Mouse (Mus musculus): ENCODE data around the gene Pde4b. TPM values are rescaled to one million over a fixed set of nuclear protein-coding genes. Genes with fewer than 3 reads are reported as not detected.
A peak's percentile ranks its signal among the peaks of the same experiment; 100 is the strongest.

The Pde4b gene
- polyA plus RNA-seq, 1 experiment from 2014 or later: 51.2 TPM

DNA sequence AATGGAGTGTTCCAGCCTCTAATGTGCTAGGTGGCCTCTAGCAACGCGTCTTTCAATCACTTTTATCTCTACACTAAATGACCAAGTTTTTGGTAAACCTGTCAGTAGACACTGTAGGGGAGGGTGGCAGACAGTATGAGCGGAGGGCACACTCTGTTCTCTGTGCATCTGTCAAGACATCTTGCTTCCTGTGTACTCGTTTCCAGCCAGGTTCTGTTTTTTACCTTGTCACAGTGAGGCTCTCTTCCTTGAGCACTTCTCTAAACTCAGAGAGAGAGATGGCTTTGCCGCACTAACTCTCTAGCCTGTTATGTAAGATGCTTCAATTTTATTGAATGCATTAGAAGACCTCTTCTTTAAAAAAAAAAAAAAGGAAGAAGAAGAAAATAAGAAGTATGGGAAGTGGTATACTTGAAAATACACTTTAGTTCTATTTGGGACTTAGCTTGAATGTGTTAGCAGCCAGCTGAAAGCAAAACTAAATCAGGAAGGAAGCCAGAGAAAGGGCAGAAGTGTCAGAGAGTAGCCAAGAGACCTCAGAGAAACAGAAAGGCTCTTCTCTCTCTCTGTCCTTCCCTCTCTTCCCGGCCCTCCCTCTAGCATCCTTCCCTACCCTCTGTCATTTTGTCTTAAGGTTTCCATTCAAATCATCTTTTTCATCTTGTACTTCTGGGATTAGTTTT, 202.8 kb downstream of the Pde4b start:
- no peaks in the 10 kb centered on the region for H3K36me3 ChIP-seq (ENCODE audit: control insufficient read depth, insufficient read depth, low read length)
- no peaks in the 10 kb centered on the region for H3K9me3 ChIP-seq (ENCODE audit: control insufficient read depth, low read length)
- H3K27me3 ChIP-seq (ENCODE audit: control insufficient read depth, insufficient read depth, low read length): no peaks in the 10 kb centered on the region
- no peaks in the 10 kb centered on the region for H3K4me1 ChIP-seq (ENCODE audit: control insufficient read depth, insufficient read depth, low read length)
- H3K27ac ChIP-seq (ENCODE audit: low read depth, low read length): no peak overlapping the region
- WGBS: 77% methylated on average over 6 of the region's 6 CpGs
- no peak for ATAC-seq (ENCODE audit: low read depth)
- no peak overlapping the region for H3K4me3 ChIP-seq (ENCODE audit: low read depth, low read length)
- H3K4me2 ChIP-seq (ENCODE audit: low read depth, low read length): no peak overlapping the region
- H3K9ac ChIP-seq (replicated peaks; ENCODE audit: low read depth, low read length): no peak overlapping the region

DNA sequence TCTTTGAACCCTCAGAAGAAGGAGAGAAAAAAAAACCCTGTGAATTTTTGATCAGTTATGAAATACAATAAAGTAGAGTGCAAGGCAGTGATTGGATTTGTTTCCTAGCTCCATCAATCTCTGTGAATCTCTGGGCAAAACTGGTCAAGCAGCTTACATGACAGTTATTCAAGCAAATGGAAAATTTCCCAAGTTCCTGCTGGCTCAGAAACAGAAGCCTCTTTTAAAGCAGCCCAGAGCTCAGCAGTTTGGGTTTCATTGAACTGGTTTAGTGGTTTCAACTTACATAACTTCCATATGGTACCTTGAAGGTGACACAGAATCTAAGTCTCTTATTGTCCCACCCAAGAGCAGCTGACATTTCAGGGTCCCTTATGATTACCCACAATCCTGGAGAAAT, 210.2 kb downstream of the Pde4b start:
- Histone ChIP-seq H3K9ac (replicated peaks; ENCODE audit: low read depth, low read length) (no peak overlapping the region), H3K9me3 (ENCODE audit: control insufficient read depth, low read length) (no peaks in the 10 kb centered on the region), H3K4me3 (ENCODE audit: low read depth, low read length) (no peak overlapping the region), H3K36me3 (ENCODE audit: control insufficient read depth, insufficient read depth, low read length) (no peaks in the 10 kb centered on the region), H3K4me1 (ENCODE audit: control insufficient read depth, insufficient read depth, low read length) (no peaks in the 10 kb centered on the region), H3K4me2 (ENCODE audit: low read depth, low read length) (no peak overlapping the region), H3K27ac (ENCODE audit: low read depth, low read length) (no peak overlapping the region), H3K27me3 (ENCODE audit: control insufficient read depth, insufficient read depth, low read length) (no peaks in the 10 kb centered on the region)
- no peak for ATAC-seq (ENCODE audit: low read depth)

DNA sequence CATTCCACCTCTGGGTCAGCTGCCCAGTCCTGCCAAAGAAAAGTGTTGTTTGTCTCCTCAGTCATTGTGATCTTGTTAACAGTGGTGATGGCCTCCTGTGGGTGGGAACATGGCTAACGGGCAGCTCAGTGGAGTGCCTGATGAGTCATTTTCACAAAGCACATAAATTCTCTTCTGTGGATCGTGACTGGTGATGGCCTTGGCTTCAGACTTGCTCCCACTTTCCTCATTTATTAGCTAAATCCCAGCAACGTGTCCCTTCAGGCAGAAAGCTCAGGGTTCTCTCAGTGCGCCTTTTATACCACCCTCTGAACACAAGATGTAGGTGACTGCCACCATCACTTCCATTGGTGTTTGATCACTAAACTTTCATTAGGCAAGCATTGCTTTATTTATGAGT, 215.2 kb downstream of the Pde4b start:
- H3K4me2 ChIP-seq (ENCODE audit: low read depth, low read length): no peak overlapping the region
- no peak overlapping the region for H3K9ac ChIP-seq (replicated peaks; ENCODE audit: low read depth, low read length)
- H3K4me1 ChIP-seq (ENCODE audit: control insufficient read depth, insufficient read depth, low read length): no peaks in the 10 kb centered on the region
- ATAC-seq (ENCODE audit: low read depth): no peak
- WGBS: 65% methylated on average over 4 of the region's 4 CpGs
- no peaks in the 10 kb centered on the region for H3K9me3 ChIP-seq (ENCODE audit: control insufficient read depth, low read length)
- H3K27ac ChIP-seq (ENCODE audit: low read depth, low read length): no peak overlapping the region
- H3K4me3 ChIP-seq (ENCODE audit: low read depth, low read length): no peak overlapping the region
- no peaks in the 10 kb centered on the region for H3K27me3 ChIP-seq (ENCODE audit: control insufficient read depth, insufficient read depth, low read length)
- no peaks in the 10 kb centered on the region for H3K36me3 ChIP-seq (ENCODE audit: control insufficient read depth, insufficient read depth, low read length)

GRCm38 (mm10) chr4:102307661-102308297, 220.4 kb downstream of the Pde4b start:
- Histone ChIP-seq H3K9me3 (ENCODE audit: control insufficient read depth, low read length) (no peaks in the 10 kb centered on the region), H3K4me3 (ENCODE audit: low read depth, low read length) (no peak overlapping the region), H3K4me2 (ENCODE audit: low read depth, low read length) (no peak overlapping the region), H3K36me3 (ENCODE audit: control insufficient read depth, insufficient read depth, low read length) (no peaks in the 10 kb centered on the region), H3K27me3 (ENCODE audit: control insufficient read depth, insufficient read depth, low read length) (no peaks in the 10 kb centered on the region), H3K4me1 (ENCODE audit: control insufficient read depth, insufficient read depth, low read length) (no peaks in the 10 kb centered on the region), H3K9ac (replicated peaks; ENCODE audit: low read depth, low read length) (no peak overlapping the region), H3K27ac (ENCODE audit: low read depth, low read length) (no peak overlapping the region)
- peak; percentile 4; the same call in 1 of the 2 replicates for ATAC-seq (ENCODE audit: low read depth)
- 65% methylated on average over 4 of the region's 4 CpGs for WGBS

DNA sequence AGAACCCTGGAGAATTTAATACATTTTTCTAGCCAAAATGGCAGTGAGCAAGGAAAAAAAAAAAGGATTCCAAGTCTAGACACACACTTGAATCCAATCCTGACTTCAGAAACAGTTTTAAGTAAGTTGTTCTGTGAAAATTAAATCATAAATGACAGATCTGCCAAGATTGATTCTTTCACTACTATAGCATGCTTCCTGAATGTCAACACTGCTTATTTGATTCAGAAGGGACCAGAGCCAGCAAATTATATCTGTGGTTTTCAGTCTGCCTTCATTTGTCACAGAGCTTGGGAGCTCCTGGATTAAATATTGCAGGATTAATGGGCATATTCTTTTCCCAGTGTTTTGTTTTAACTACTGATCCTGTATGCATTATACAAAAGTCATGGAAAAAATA, 223.3 kb downstream of the Pde4b start:
- Histone ChIP-seq H3K36me3 (ENCODE audit: control insufficient read depth, insufficient read depth, low read length) (no peaks in the 10 kb centered on the region), H3K4me1 (ENCODE audit: control insufficient read depth, insufficient read depth, low read length) (no peaks in the 10 kb centered on the region), H3K4me3 (ENCODE audit: low read depth, low read length) (no peak overlapping the region), H3K27me3 (ENCODE audit: control insufficient read depth, insufficient read depth, low read length) (no peaks in the 10 kb centered on the region), H3K4me2 (ENCODE audit: low read depth, low read length) (no peak overlapping the region), H3K27ac (ENCODE audit: low read depth, low read length) (no peak overlapping the region), H3K9ac (replicated peaks; ENCODE audit: low read depth, low read length) (no peak overlapping the region), H3K9me3 (ENCODE audit: control insufficient read depth, low read length) (no peaks in the 10 kb centered on the region)
- no peak for ATAC-seq (ENCODE audit: low read depth)

GRCm38 (mm10) chr4:102316011-102316410, 228.7 kb downstream of the Pde4b start:
- H3K9me3 ChIP-seq (ENCODE audit: control insufficient read depth, low read length): no peaks in the 10 kb centered on the region
- no peak overlapping the region for H3K27ac ChIP-seq (ENCODE audit: low read depth, low read length)
- H3K4me3 ChIP-seq (ENCODE audit: low read depth, low read length): no peak overlapping the region
- 93% methylated on average over 2 of the region's 2 CpGs for WGBS
- no peak overlapping the region for H3K9ac ChIP-seq (replicated peaks; ENCODE audit: low read depth, low read length)
- no peaks in the 10 kb centered on the region for H3K4me1 ChIP-seq (ENCODE audit: control insufficient read depth, insufficient read depth, low read length)
- no peak for ATAC-seq (ENCODE audit: low read depth)
- no peaks in the 10 kb centered on the region for H3K36me3 ChIP-seq (ENCODE audit: control insufficient read depth, insufficient read depth, low read length)
- no peaks in the 10 kb centered on the region for H3K27me3 ChIP-seq (ENCODE audit: control insufficient read depth, insufficient read depth, low read length)
- no peak overlapping the region for H3K4me2 ChIP-seq (ENCODE audit: low read depth, low read length)

DNA sequence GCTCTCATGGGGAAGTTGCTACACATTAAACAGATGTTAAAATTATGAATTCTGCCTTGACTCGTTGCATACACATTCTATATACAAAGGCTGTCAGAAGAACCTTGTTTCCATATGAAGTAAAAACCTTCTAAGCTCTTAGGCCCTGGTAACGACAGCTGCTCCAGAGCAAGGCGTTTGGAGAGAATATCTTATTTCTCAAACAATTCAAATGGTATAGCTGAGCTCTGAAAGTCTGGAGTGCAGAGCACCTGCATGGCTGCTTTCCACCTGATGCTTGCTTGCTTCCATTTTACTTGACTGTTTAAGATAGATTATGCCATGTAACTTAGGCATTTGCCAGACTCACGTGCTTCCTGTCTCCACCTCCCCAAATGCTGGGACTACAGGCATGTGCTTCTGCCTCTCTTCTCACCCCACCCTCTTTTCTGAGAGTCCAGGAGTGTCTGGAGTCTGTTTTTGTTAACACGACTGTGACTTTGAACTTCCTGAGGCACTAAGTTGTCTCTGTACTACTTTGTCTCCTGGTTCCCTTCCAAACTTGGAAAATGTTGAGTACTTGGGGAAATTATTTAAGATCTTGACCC, 229.4 kb downstream of the Pde4b start:
- no peak for ATAC-seq (ENCODE audit: low read depth)
- WGBS: 84% methylated on average over 5 of the region's 5 CpGs

GRCm38 (mm10) chr4:102318596-102318995, 231.3 kb downstream of the Pde4b start:
- no peak for ATAC-seq (ENCODE audit: low read depth)
- H3K4me2 ChIP-seq (ENCODE audit: low read depth, low read length): no peak overlapping the region
- H3K36me3 ChIP-seq (ENCODE audit: control insufficient read depth, insufficient read depth, low read length): no peaks in the 10 kb centered on the region
- H3K27ac ChIP-seq (ENCODE audit: low read depth, low read length): no peak overlapping the region
- no peaks in the 10 kb centered on the region for H3K9me3 ChIP-seq (ENCODE audit: control insufficient read depth, low read length)
- H3K4me3 ChIP-seq (ENCODE audit: low read depth, low read length): no peak overlapping the region
- no peaks in the 10 kb centered on the region for H3K27me3 ChIP-seq (ENCODE audit: control insufficient read depth, insufficient read depth, low read length)
- WGBS: 91% methylated on average over 6 of the region's 6 CpGs
- no peaks in the 10 kb centered on the region for H3K4me1 ChIP-seq (ENCODE audit: control insufficient read depth, insufficient read depth, low read length)
- no peak overlapping the region for H3K9ac ChIP-seq (replicated peaks; ENCODE audit: low read depth, low read length)

More for the DNA sequence above, 229.4 kb downstream of the Pde4b start:
- no peak overlapping the region for H3K4me2 ChIP-seq (ENCODE audit: low read depth, low read length)
- H3K36me3 ChIP-seq (ENCODE audit: control insufficient read depth, insufficient read depth, low read length): no peaks in the 10 kb centered on the region
- H3K4me3 ChIP-seq (ENCODE audit: low read depth, low read length): no peak overlapping the region
- no peak overlapping the region for H3K27ac ChIP-seq (ENCODE audit: low read depth, low read length)
- no peaks in the 10 kb centered on the region for H3K27me3 ChIP-seq (ENCODE audit: control insufficient read depth, insufficient read depth, low read length)
- no peak overlapping the region for H3K9ac ChIP-seq (replicated peaks; ENCODE audit: low read depth, low read length)
- no peaks in the 10 kb centered on the region for H3K4me1 ChIP-seq (ENCODE audit: control insufficient read depth, insufficient read depth, low read length)
- no peaks in the 10 kb centered on the region for H3K9me3 ChIP-seq (ENCODE audit: control insufficient read depth, low read length)

- ATAC-seq (ENCODE audit: low read depth): no peak
- no peaks in the 10 kb centered on the region for H3K36me3 ChIP-seq (ENCODE audit: control insufficient read depth, insufficient read depth, low read length)
- no peaks in the 10 kb centered on the region for H3K4me1 ChIP-seq (ENCODE audit: control insufficient read depth, insufficient read depth, low read length)
- H3K4me2 ChIP-seq (ENCODE audit: low read depth, low read length): no peak overlapping the region
- WGBS: 80% methylated on average over 3 of the region's 3 CpGs
- H3K9me3 ChIP-seq (ENCODE audit: control insufficient read depth, low read length): no peaks in the 10 kb centered on the region
- no peak overlapping the region for H3K9ac ChIP-seq (replicated peaks; ENCODE audit: low read depth, low read length)
- no peak overlapping the region for H3K4me3 ChIP-seq (ENCODE audit: low read depth, low read length)
- no peak overlapping the region for H3K27ac ChIP-seq (ENCODE audit: low read depth, low read length)
- no peaks in the 10 kb centered on the region for H3K27me3 ChIP-seq (ENCODE audit: control insufficient read depth, insufficient read depth, low read length)
These were observed 234.0 kb downstream of the Pde4b start for GRCm38 (mm10) chr4:102321340-102321739.

Data from neural tube, embryonic 14.5 days (tissue).